Mouse (Mus musculus) left cerebral cortex, postnatal 36 days (tissue): ENCODE results near the gene Abhd8. TPM values are rescaled to one million over a fixed set of nuclear protein-coding genes. Genes with fewer than 3 reads are reported as not detected.

Experiments
- DNase-seq, 2 experiments: peaks; one replicate each; pipeline ENCODE4 v3.0.0; 2021 to 2022; ENCODE audit warnings: low spot score in 2 of 2, mixed read lengths in 1 of 2
- intact Hi-C: fragments of 180-260 bp; cut with DNase I; formaldehyde crosslinking; loops from one replicate; pipeline ENCODE4 v1.15.1; 2025
- total RNA-seq, 2 experiments: library from RNA; stranded (reverse); gene quantifications; 2 replicates each; pipeline ENCODE4 v1.2.3; 2021

Abhd8 gene
- total RNA-seq, 2 experiments from 2014 or later: 303 to 342 TPM

DNA sequence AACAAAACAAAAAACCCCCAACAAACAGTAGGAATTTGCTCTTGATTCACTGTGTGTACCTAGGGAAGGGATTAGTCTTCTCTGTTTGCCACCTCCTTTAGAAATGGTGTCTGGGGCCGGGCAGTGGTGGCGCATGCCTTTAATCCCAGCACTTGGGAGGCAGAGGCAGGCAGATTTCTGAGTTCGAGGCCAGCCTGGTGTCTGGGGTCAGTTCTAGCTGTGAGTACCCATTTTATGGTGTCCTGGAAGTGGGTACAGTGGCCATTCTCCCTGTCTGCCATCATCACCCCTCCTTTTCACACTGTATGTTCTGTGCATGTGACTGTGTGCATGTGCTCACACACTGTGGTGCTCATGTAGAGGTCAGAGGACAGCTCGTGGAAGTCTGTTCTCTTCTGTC lies 55.2 kb downstream of the Abhd8 start:
- no peak for DNase-seq
- intact Hi-C loops: no loop called here

DNA sequence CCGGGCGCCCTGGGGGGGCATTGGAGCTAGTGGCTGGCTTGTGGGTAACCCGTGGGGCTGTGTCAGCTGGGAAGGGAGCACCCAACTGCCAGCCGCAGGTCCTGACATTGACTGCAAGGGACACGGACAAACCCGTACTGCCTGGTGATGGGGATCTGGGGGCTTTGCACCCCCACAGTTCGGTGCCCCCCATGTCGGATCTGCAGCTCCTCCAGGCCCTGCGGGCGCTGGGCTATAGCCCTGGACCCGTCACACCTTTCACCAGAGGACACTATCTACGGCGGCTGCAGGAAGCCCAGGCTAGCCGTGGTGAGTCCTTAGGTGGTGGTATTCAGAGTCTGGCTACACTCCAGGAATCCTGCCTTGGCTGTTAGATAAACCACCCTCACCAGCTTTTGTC lies 56.0 kb downstream of the Abhd8 start:
- no peak for DNase-seq
- intact Hi-C loops: no loop called here

Other genes with a start within 250 kb of the Abhd8 start
- 10 to 100 TPM; 24.3 to 39.4 TPM for gene Myo9b, start 190.9 kb downstream of the Abhd8 start, total RNA-seq
- gene Haus8, start 190.7 kb downstream of the Abhd8 start, total RNA-seq: 10 to 100 TPM; 12.3 to 15.8 TPM
- 100 to 1,000 TPM; 104 to 119 TPM for gene Use1, start 96.8 kb downstream of the Abhd8 start, total RNA-seq
- 10 to 100 TPM; 15.4 to 18.1 TPM for gene Ocel1, start 92.4 kb downstream of the Abhd8 start, total RNA-seq
- 10 to 100 TPM; 39.3 to 40.6 TPM for gene Nr2f6, start 81.7 kb downstream of the Abhd8 start, total RNA-seq
- 1 to 10 TPM; 3.4 to 4.9 TPM for gene Ushbp1, start 67.9 kb downstream of the Abhd8 start, total RNA-seq
- gene Babam1, start 66.8 kb downstream of the Abhd8 start, total RNA-seq: 100 to 1,000 TPM; 101 to 116 TPM
- gene Ankle1, start 57.6 kb downstream of the Abhd8 start, total RNA-seq: under 1 TPM in 1 of 2 experiments, not detected in 1; 0.29 TPM
- gene Mrpl34, start 1.3 kb upstream of the Abhd8 start, total RNA-seq: 10 to 100 TPM; 47.3 to 68.9 TPM
- gene Dda1, start 5.5 kb upstream of the Abhd8 start, total RNA-seq: 10 to 100 TPM; 70.7 to 78.7 TPM
- gene Ano8, start 22.3 kb upstream of the Abhd8 start, total RNA-seq: 10 to 100 TPM; 59.3 to 62.2 TPM
- gene Gtpbp3, start 24.4 kb upstream of the Abhd8 start, total RNA-seq: 10 to 100 TPM; 34.2 to 36.0 TPM
- gene Plvap, start 48.1 kb upstream of the Abhd8 start, total RNA-seq: 1 to 10 TPM; 7.4 to 9.4 TPM
- gene Ccdc194, start 62.1 kb upstream of the Abhd8 start, total RNA-seq: not detected
- 1 to 10 TPM; 3.5 to 4.8 TPM for gene Bst2, start 73.8 kb upstream of the Abhd8 start, total RNA-seq
- 10 to 100 TPM; 37.8 to 43.0 TPM for gene Mvb12a, start 79.3 kb upstream of the Abhd8 start, total RNA-seq
- gene Tmem221, start 95.2 kb upstream of the Abhd8 start, total RNA-seq: not detected
- under 1 TPM; 0.18 to 0.22 TPM for gene Nxnl1, start 102.9 kb upstream of the Abhd8 start, total RNA-seq
- gene Slc27a1, start 105.2 kb upstream of the Abhd8 start, total RNA-seq: 100 to 1,000 TPM in 1 of 2 experiments, 10 to 100 TPM in 1; 94.7 to 109 TPM
- 10 to 100 TPM; 31.1 to 41.6 TPM for gene Pgls, start 128.5 kb upstream of the Abhd8 start, total RNA-seq
- 1 to 10 TPM; 3.9 to 4.0 TPM for gene Fam129c, start 134.0 kb upstream of the Abhd8 start, total RNA-seq
- gene Colgalt1, start 147.3 kb upstream of the Abhd8 start, total RNA-seq: 10 to 100 TPM; 48.5 to 52.2 TPM
- 100 to 1,000 TPM; 278 to 328 TPM for gene Unc13a, start 208.1 kb upstream of the Abhd8 start, total RNA-seq
- 1 to 10 TPM; 4.0 to 5.5 TPM for gene Jak3, start 212.6 kb upstream of the Abhd8 start, total RNA-seq
- 1 to 10 TPM in 1 of 2 experiments, under 1 TPM in 1; 0.59 to 1.9 TPM for gene Insl3, start 225.6 kb upstream of the Abhd8 start, total RNA-seq
- under 1 TPM; 0.52 to 0.75 TPM for gene B3gnt3, start 238.1 kb upstream of the Abhd8 start, total RNA-seq